Mouse (Mus musculus): Measurements from ENCODE around the gene Gpam. TPM values are rescaled to one million over a fixed set of nuclear protein-coding genes. Genes with fewer than 3 reads are reported as not detected.

The Gpam gene
- polyA plus RNA-seq, 1 experiment = 7.9 TPM

- TF ChIP-seq POLR2A (IDR thresholded peaks at IDR 0.05; ENCODE audit: insufficient read depth, low read length) (no peak), EP300 (IDR thresholded peaks at IDR 0.05; ENCODE audit: insufficient read depth, low read depth, low read length) (no peak), CTCF (IDR thresholded peaks at IDR 0.05; ENCODE audit: low read depth, low read length) (no peak)
- no peaks in the 10 kb centered on the region for H3K4me1 ChIP-seq (ENCODE audit: control insufficient read depth, insufficient read depth, low read length)
- H3K9ac ChIP-seq (ENCODE audit: low read depth, poor library complexity, severe bottlenecking) = no peak overlapping the region
- no peaks in the 10 kb centered on the region for H3K27me3 ChIP-seq (ENCODE audit: control insufficient read depth, insufficient read depth, low read length, poor library complexity, severe bottlenecking)
- H3K27ac ChIP-seq (ENCODE audit: insufficient read depth, low read length) = no peak overlapping the region
- H3K36me3 ChIP-seq (ENCODE audit: control insufficient read depth, insufficient read depth, low read length, poor library complexity, severe bottlenecking) = no peaks in the 10 kb centered on the region
- no peaks in the 10 kb centered on the region for H3K9me3 ChIP-seq (replicated peaks; ENCODE audit: control insufficient read depth, insufficient read depth, low read length, poor library complexity, severe bottlenecking)
- H3K4me3 ChIP-seq (ENCODE audit: low read depth, low read length) = no peak overlapping the region
These were observed 1.4 kb upstream of the Gpam start for GRCm38 (mm10) chr19:55128469-55128868.

GRCm38 (mm10) chr19:55125456-55125855, 1.6 kb downstream of the Gpam start:
- TF ChIP-seq CTCF (IDR thresholded peaks at IDR 0.05; ENCODE audit: low read depth, low read length) = no peak
- TF ChIP-seq EP300 (IDR thresholded peaks at IDR 0.05; ENCODE audit: insufficient read depth, low read depth, low read length) = no peak
- TF ChIP-seq POLR2A (IDR thresholded peaks at IDR 0.05; ENCODE audit: insufficient read depth, low read length) = no peak
- Histone ChIP-seq H3K9me3 (replicated peaks; ENCODE audit: control insufficient read depth, insufficient read depth, low read length, poor library complexity, severe bottlenecking) (no peaks in the 10 kb centered on the region), H3K9ac (ENCODE audit: low read depth, poor library complexity, severe bottlenecking) (no peak overlapping the region), H3K27ac (ENCODE audit: insufficient read depth, low read length) (no peak overlapping the region), H3K4me1 (ENCODE audit: control insufficient read depth, insufficient read depth, low read length) (peaks cover 5% of the 10 kb centered on the region), H3K36me3 (ENCODE audit: control insufficient read depth, insufficient read depth, low read length, poor library complexity, severe bottlenecking) (no peaks in the 10 kb centered on the region), H3K27me3 (ENCODE audit: control insufficient read depth, insufficient read depth, low read length, poor library complexity, severe bottlenecking) (no peaks in the 10 kb centered on the region), H3K4me3 (ENCODE audit: low read depth, low read length) (no peak overlapping the region)

GRCm38 (mm10) chr19:55123001-55123536, 4.0 kb downstream of the Gpam start:
- no peak overlapping the region for H3K9ac ChIP-seq (ENCODE audit: low read depth, poor library complexity, severe bottlenecking)
- no peaks in the 10 kb centered on the region for H3K9me3 ChIP-seq (replicated peaks; ENCODE audit: control insufficient read depth, insufficient read depth, low read length, poor library complexity, severe bottlenecking)
- no peaks in the 10 kb centered on the region for H3K27me3 ChIP-seq (ENCODE audit: control insufficient read depth, insufficient read depth, low read length, poor library complexity, severe bottlenecking)
- no peaks in the 10 kb centered on the region for H3K36me3 ChIP-seq (ENCODE audit: control insufficient read depth, insufficient read depth, low read length, poor library complexity, severe bottlenecking)
- TF ChIP-seq CTCF (IDR thresholded peaks at IDR 0.05; ENCODE audit: low read depth, low read length) = no peak
- TF ChIP-seq POLR2A (IDR thresholded peaks at IDR 0.05; ENCODE audit: insufficient read depth, low read length) = no peak
- TF ChIP-seq EP300 (IDR thresholded peaks at IDR 0.05; ENCODE audit: insufficient read depth, low read depth, low read length) = no peak
- no peak overlapping the region for H3K4me3 ChIP-seq (ENCODE audit: low read depth, low read length)
- H3K27ac ChIP-seq (ENCODE audit: insufficient read depth, low read length) = no peak overlapping the region
- peaks cover 5% of the 10 kb centered on the region for H3K4me1 ChIP-seq (ENCODE audit: control insufficient read depth, insufficient read depth, low read length)

- Histone ChIP-seq H3K4me1 (ENCODE audit: control insufficient read depth, insufficient read depth, low read length) (peaks cover 5% of the 10 kb centered on the region), H3K9ac (ENCODE audit: low read depth, poor library complexity, severe bottlenecking) (no peak overlapping the region), H3K36me3 (ENCODE audit: control insufficient read depth, insufficient read depth, low read length, poor library complexity, severe bottlenecking) (no peaks in the 10 kb centered on the region), H3K27me3 (ENCODE audit: control insufficient read depth, insufficient read depth, low read length, poor library complexity, severe bottlenecking) (no peaks in the 10 kb centered on the region), H3K4me3 (ENCODE audit: low read depth, low read length) (no peak overlapping the region), H3K9me3 (replicated peaks; ENCODE audit: control insufficient read depth, insufficient read depth, low read length, poor library complexity, severe bottlenecking) (no peaks in the 10 kb centered on the region), H3K27ac (ENCODE audit: insufficient read depth, low read length) (no peak overlapping the region)
- TF ChIP-seq POLR2A (IDR thresholded peaks at IDR 0.05; ENCODE audit: insufficient read depth, low read length) (no peak), EP300 (IDR thresholded peaks at IDR 0.05; ENCODE audit: insufficient read depth, low read depth, low read length) (no peak), CTCF (IDR thresholded peaks at IDR 0.05; ENCODE audit: low read depth, low read length) (no peak)
These were observed 4.6 kb downstream of the Gpam start for GRCm38 (mm10) chr19:55122351-55122980.

GRCm38 (mm10) chr19:55121836-55122235, 5.2 kb downstream of the Gpam start:
- Histone ChIP-seq H3K9ac (ENCODE audit: low read depth, poor library complexity, severe bottlenecking) (no peak overlapping the region), H3K36me3 (ENCODE audit: control insufficient read depth, insufficient read depth, low read length, poor library complexity, severe bottlenecking) (no peaks in the 10 kb centered on the region), H3K4me3 (ENCODE audit: low read depth, low read length) (no peak overlapping the region), H3K9me3 (replicated peaks; ENCODE audit: control insufficient read depth, insufficient read depth, low read length, poor library complexity, severe bottlenecking) (no peaks in the 10 kb centered on the region), H3K4me1 (ENCODE audit: control insufficient read depth, insufficient read depth, low read length) (peaks cover 5% of the 10 kb centered on the region), H3K27me3 (ENCODE audit: control insufficient read depth, insufficient read depth, low read length, poor library complexity, severe bottlenecking) (no peaks in the 10 kb centered on the region), H3K27ac (ENCODE audit: insufficient read depth, low read length) (no peak overlapping the region)
- TF ChIP-seq CTCF (IDR thresholded peaks at IDR 0.05; ENCODE audit: low read depth, low read length) = no peak
- TF ChIP-seq EP300 (IDR thresholded peaks at IDR 0.05; ENCODE audit: insufficient read depth, low read depth, low read length) = no peak
- no peak for TF ChIP-seq POLR2A (IDR thresholded peaks at IDR 0.05; ENCODE audit: insufficient read depth, low read length)

- no peak overlapping the region for H3K4me3 ChIP-seq (ENCODE audit: low read depth, low read length)
- TF ChIP-seq CTCF (IDR thresholded peaks at IDR 0.05; ENCODE audit: low read depth, low read length) = no peak
- TF ChIP-seq POLR2A (IDR thresholded peaks at IDR 0.05; ENCODE audit: insufficient read depth, low read length) = no peak
- TF ChIP-seq EP300 (IDR thresholded peaks at IDR 0.05; ENCODE audit: insufficient read depth, low read depth, low read length) = no peak
- no peaks in the 10 kb centered on the region for H3K27me3 ChIP-seq (ENCODE audit: control insufficient read depth, insufficient read depth, low read length, poor library complexity, severe bottlenecking)
- H3K36me3 ChIP-seq (ENCODE audit: control insufficient read depth, insufficient read depth, low read length, poor library complexity, severe bottlenecking) = no peaks in the 10 kb centered on the region
- H3K9ac ChIP-seq (ENCODE audit: low read depth, poor library complexity, severe bottlenecking) = no peak overlapping the region
- H3K4me1 ChIP-seq (ENCODE audit: control insufficient read depth, insufficient read depth, low read length) = peaks cover 5% of the 10 kb centered on the region
- no peaks in the 10 kb centered on the region for H3K9me3 ChIP-seq (replicated peaks; ENCODE audit: control insufficient read depth, insufficient read depth, low read length, poor library complexity, severe bottlenecking)
- no peak overlapping the region for H3K27ac ChIP-seq (ENCODE audit: insufficient read depth, low read length)
These were observed 6.4 kb downstream of the Gpam start for GRCm38 (mm10) chr19:55120518-55121244.
